Mouse (Mus musculus) liver, postnatal 0 days (tissue): ENCODE data around the gene Cep95.

Experiments
- CTCF ChIP-seq: sonication (generic); IDR thresholded peaks from 2 replicates; pipeline ENCODE4 v1.5.1; 2016; ENCODE audit warnings: antibody characterized with exemption, low read depth
- EP300 ChIP-seq: IDR thresholded peaks from 2 replicates; pipeline ENCODE4 v1.6.1; 2016; ENCODE audit warnings: antibody characterized with exemption, low read depth, mild to moderate bottlenecking

DNA sequence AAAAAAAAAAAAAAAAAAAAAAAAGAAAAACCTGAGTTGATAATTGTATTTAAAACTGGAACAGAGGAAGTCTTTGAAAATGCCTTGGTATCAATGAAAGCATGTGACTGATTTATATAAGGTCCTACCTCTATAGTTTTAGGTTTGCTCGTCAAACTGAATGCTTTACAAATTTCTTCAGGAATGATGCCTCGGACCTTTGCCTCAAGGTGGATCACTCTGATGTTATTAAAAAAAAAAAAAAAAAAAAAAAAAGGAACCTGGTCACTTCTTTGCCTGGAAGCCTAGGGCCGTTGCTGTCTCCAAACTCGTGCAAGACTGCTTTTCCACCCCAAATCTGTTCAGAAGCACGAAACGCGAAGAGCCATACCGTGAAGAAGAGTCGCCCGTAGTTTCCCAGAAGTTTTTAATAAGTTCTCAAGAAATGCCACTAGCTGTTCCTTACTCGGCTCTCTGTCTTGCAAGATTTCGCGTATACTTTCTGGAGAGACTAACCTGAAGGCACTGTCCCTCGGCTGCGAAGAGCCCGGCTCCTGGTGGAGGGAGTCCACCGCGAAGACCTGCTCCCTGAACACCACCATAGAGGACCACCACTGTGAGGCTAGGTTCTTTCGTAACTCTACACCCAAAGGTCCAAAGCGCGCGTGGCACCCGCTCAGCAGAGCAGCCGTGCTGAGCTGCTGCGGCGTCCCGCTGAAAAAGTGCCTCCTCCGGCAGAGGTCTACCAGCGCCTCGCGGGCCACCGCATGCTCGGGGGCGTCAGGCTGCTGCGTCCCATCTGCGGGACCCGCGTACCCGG is 10.3 kb upstream of the Cep95 start:
- TF ChIP-seq CTCF (no peak), EP300 (no peak)
